Mouse (Mus musculus) limb, embryonic 15.5 days (tissue): ENCODE results near the gene Ehbp1. TPM values are rescaled to one million over a fixed set of nuclear protein-coding genes. Genes with fewer than 3 reads are reported as not detected.

Experiments used
- ATAC-seq: fragments of 200-750 bp; cut with Nextera tagmentation; 2 replicates; pipeline ENCODE4 v1.8.0; 2017; ENCODE audit warnings: low read depth, moderate TSS enrichment; ENCODE audit not compliant: insufficient number of reproducible peaks, low FRiP score, low TSS enrichment
- H3K27ac ChIP-seq: fragments of 300-500 bp; sonication (generic); 2 replicates; pipeline ENCODE4 v1.5.1; 2015; ENCODE audit warnings: moderate library complexity, mild to moderate bottlenecking, inconsistent platforms
- H3K27me3 ChIP-seq: fragments of 300-500 bp; sonication (generic); 2 replicates; pipeline ENCODE4 v1.6.1; 2015; ENCODE audit warnings: inconsistent platforms
- H3K36me3 ChIP-seq: fragments of 300-500 bp; sonication (generic); 2 replicates; pipeline ENCODE4 v1.6.1; 2015; ENCODE audit warnings: inconsistent platforms
- H3K4me1 ChIP-seq: fragments of 300-500 bp; sonication (generic); 2 replicates; pipeline ENCODE4 v1.6.1; 2015; ENCODE audit warnings: inconsistent platforms
- H3K4me2 ChIP-seq: fragments of 300-500 bp; sonication (generic); 2 replicates; pipeline ENCODE4 v1.6.1; 2015; ENCODE audit warnings: mild to moderate bottlenecking, inconsistent platforms
- H3K4me3 ChIP-seq: fragments of 300-500 bp; sonication (generic); 2 replicates; pipeline ENCODE4 v1.5.1; 2015; ENCODE audit warnings: mild to moderate bottlenecking, inconsistent platforms
- H3K9ac ChIP-seq: fragments of 300-500 bp; sonication (generic); 2 replicates; pipeline ENCODE4 v1.6.1; 2015; ENCODE audit warnings: inconsistent platforms
- H3K9me3 ChIP-seq: fragments of 300-500 bp; sonication (generic); 2 replicates; pipeline ENCODE4 v1.6.1; 2016; ENCODE audit warnings: inconsistent platforms
- WGBS: fragments of 180-500 bp; shearing (Covaris S2); methylation state at CpG from one replicate; pipeline ENCODE4 v1.1.7; 2015; 5-methylcytosine and 5-hydroxymethylcytosine counted together
- polyA plus RNA-seq: library from polyadenylated mRNA; unstranded; fragments of >200 nt; fragmentation: Nextera tagmentation; extraction: Ambion mirVana; gene quantifications from 2 replicates; pipeline ENCODE4 v1.2.1, GENCODE M21; 2015

Gene Ehbp1
- polyA plus RNA-seq, 1 experiment from 2014 or later: 14.3 TPM

DNA sequence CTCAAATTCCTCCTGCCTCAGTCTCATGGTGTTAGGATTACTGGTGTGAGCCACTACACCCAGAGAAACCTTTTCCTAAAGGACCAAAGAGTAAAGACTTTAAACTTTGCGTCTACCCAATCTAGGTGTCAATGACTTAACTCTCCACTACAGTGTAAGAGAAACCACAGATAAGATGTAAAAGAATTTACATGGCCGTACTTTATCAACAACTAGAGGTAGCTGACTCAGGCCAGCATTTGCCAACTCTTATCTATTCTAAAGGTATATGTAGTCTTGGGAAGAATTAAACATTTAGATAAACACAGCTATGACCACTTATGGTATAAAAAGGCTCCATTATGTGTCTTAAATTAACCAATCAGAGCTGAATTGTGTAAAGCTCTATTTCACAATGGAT lies 67.9 kb downstream of the Ehbp1 start:
- no peak for ATAC-seq
- peaks cover 14% of the 10 kb centered on the region for H3K36me3 ChIP-seq
- no peak overlapping the region for H3K4me2 ChIP-seq
- H3K9ac ChIP-seq: no peak overlapping the region
- H3K4me3 ChIP-seq: no peak overlapping the region
- no peaks in the 10 kb centered on the region for H3K9me3 ChIP-seq
- 96% methylated on average over 2 of the region's 2 CpGs for WGBS
- no peak overlapping the region for H3K27ac ChIP-seq
- no peaks in the 10 kb centered on the region for H3K27me3 ChIP-seq
- H3K4me1 ChIP-seq: 0 out of 2 replicates have a peak, but pooled peaks cover 3% of the 10 kb centered on the region

DNA sequence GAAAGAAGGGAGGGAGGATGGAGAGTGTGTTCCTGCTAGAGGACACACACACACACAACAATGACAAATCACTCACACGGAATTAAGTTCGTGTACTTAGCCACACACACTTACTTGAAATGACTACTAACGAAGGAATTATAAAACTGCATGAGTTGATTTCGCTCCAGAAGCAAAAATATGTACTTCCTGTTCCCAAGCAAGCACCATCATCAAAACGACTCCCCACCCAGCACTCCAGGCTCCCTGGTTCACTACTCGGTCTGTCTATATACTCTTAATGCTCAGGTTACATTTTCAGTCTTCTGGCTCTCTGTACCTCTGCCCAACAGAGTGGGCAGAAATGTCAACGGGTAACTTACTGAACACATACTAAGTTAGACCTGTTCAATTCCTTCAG lies 68.7 kb downstream of the Ehbp1 start:
- 72% methylated on average over 7 of the region's 7 CpGs for WGBS
- no peak for ATAC-seq
- Histone ChIP-seq H3K27ac (no peak overlapping the region), H3K36me3 (peaks cover 14% of the 10 kb centered on the region), H3K4me3 (no peak overlapping the region), H3K4me1 (0 out of 2 replicates have a peak, but pooled peaks cover 3% of the 10 kb centered on the region), H3K9me3 (no peaks in the 10 kb centered on the region), H3K4me2 (no peak overlapping the region), H3K9ac (no peak overlapping the region), H3K27me3 (no peaks in the 10 kb centered on the region)

DNA sequence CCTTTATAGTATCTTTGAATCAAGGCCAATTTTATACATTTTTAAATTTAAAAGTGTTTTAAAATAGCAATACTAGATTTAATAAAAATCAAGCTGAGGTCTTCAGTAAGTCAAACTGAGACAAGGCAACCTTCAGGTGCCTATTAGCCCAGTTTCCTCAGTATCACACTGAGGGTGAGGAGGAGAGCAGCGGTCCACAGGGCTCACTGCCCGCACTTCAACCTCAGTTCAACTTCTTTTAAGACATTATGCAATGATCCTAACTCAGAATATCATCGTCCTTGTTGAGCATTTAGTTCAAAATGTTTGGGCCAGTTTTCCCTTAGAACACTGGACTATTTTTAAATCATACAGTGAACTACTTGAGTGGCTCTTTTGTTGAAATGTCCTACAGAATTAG lies 70.2 kb downstream of the Ehbp1 start:
- peaks cover 11% of the 10 kb centered on the region for H3K36me3 ChIP-seq
- H3K4me1 ChIP-seq: 0 out of 2 replicates have a peak, but pooled peaks cover 3% of the 10 kb centered on the region
- no peak for ATAC-seq
- no peak overlapping the region for H3K27ac ChIP-seq
- no peaks in the 10 kb centered on the region for H3K27me3 ChIP-seq
- 96% methylated on average over 3 of the region's 3 CpGs for WGBS
- H3K9me3 ChIP-seq: no peaks in the 10 kb centered on the region
- no peak overlapping the region for H3K9ac ChIP-seq
- no peak overlapping the region for H3K4me3 ChIP-seq
- no peak overlapping the region for H3K4me2 ChIP-seq

DNA sequence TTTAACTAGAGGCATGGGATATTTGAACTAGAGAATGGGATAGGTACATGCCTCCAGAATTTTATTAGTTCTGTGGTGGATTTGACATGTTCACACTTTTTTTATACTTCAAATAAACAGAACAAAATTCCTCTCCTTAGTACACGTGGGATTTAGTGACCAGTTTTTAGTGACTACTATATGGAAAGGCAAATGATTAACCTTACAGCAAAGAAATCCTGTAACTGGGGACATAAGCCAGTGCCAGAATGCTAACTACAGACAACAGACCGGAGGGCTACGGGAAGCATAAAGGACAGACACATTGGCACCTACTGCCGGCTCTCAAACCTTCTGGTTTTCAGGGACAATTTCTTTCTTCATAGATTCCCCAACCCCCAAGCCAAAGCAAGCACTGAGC lies 72.4 kb downstream of the Ehbp1 start:
- H3K36me3 ChIP-seq: no peaks in the 10 kb centered on the region
- no peak for ATAC-seq
- H3K4me3 ChIP-seq: no peak overlapping the region
- no peak overlapping the region for H3K9ac ChIP-seq
- no peaks in the 10 kb centered on the region for H3K9me3 ChIP-seq
- H3K4me1 ChIP-seq: 0 out of 2 replicates have a peak, but pooled peaks cover 3% of the 10 kb centered on the region
- no peak overlapping the region for H3K4me2 ChIP-seq
- H3K27ac ChIP-seq: no peak overlapping the region
- H3K27me3 ChIP-seq: no peaks in the 10 kb centered on the region
- WGBS: 61% methylated on average over 4 of the region's 4 CpGs

DNA sequence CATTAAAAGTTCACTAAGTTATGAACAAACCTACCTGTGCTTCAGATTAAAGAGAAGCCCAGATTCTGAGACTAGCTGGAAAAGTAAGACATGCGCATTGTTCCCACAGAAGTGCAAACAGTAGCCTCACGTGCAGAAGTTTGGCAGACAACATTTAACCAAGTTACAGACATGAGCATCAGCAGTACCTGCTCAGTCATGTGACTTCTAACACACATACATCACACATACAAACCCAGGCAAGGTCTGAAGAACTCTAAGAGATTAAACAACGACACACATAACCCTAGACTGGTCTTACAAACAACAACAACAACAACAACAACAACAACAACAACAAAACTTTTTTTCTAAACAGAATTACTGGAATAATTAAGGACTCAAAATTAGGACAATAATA lies 72.9 kb downstream of the Ehbp1 start:
- 74% methylated on average over 3 of the region's 3 CpGs for WGBS
- no peaks in the 10 kb centered on the region for H3K36me3 ChIP-seq
- H3K4me3 ChIP-seq: no peak overlapping the region
- H3K27ac ChIP-seq: no peak overlapping the region
- ATAC-seq: no peak
- no peak overlapping the region for H3K4me2 ChIP-seq
- 0 out of 2 replicates have a peak, but pooled peaks cover 3% of the 10 kb centered on the region for H3K4me1 ChIP-seq
- H3K9me3 ChIP-seq: no peaks in the 10 kb centered on the region
- no peaks in the 10 kb centered on the region for H3K27me3 ChIP-seq
- no peak overlapping the region for H3K9ac ChIP-seq

DNA sequence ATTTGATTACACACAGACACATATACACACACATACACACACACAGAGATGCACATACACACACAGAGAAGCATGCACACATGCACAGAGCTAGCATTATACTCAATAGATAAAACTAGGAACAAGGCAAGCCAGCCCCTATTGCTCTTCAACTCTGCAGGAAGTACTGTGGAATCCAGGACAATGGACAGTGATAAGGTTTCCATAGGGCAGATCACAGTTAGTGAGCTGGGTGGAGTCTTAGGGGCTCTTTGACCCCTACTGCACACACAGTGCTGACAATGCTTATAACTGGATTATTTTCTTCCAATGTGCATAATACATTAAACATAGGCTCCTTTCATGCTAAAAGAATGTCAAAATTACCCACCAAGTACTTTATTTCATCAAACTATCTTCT lies 75.1 kb downstream of the Ehbp1 start:
- Histone ChIP-seq H3K9me3 (no peaks in the 10 kb centered on the region), H3K27ac (no peak overlapping the region), H3K4me2 (no peak overlapping the region), H3K4me1 (0 out of 2 replicates have a peak, but pooled peaks cover 3% of the 10 kb centered on the region), H3K27me3 (no peaks in the 10 kb centered on the region), H3K9ac (no peak overlapping the region), H3K4me3 (no peak overlapping the region), H3K36me3 (no peaks in the 10 kb centered on the region)
- no peak for ATAC-seq

DNA sequence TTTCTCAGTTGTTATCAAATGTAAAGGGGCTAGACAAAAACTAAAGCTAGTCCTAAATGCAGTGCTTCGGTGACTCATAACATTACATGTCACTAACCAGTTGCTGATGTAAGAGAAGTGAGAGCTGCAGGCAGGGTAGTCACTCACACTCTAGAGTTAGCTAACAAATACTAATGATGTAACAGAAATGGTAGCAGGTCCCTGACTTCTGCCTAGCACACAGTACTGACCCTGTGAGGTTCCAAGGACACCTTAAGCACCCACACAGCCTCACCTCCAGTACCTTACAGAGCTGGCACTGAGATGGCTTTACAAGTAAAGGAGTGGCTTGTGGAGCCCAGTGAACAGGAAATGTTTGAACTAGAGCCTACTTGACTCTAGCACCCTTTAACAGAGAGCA lies 86.7 kb downstream of the Ehbp1 start:
- H3K4me2 ChIP-seq: no peak overlapping the region
- WGBS: 89% methylated on average over 1 of the region's 1 CpGs
- no peak for ATAC-seq

DNA sequence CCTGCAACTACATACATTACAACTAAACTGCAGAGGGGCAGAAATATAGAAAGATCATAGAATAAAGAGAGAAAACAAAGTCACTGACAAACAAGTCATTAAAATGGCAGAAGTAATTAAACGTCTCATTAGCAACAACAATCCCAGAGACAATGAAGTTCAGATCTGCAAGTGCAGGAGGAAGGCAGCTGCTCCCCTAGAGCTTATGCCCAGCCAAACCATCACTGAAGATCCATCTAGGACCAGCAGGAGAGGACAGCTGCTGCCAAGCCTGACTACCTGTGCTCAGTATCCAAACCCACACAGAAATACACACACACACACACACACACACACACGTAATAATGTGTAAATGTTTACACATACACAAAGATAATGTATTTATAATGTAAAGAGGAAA lies 92.7 kb downstream of the Ehbp1 start:
- Histone ChIP-seq H3K27ac (no peak overlapping the region), H3K36me3 (0 out of 2 replicates have a peak, but pooled peaks cover 3% of the 10 kb centered on the region), H3K4me3 (no peak overlapping the region), H3K9ac (no peak overlapping the region), H3K9me3 (no peaks in the 10 kb centered on the region), H3K4me2 (no peak overlapping the region), H3K4me1 (no peaks in the 10 kb centered on the region), H3K27me3 (no peaks in the 10 kb centered on the region)
- WGBS: 94% methylated on average over 2 of the region's 2 CpGs
- ATAC-seq: no peak

More for the DNA sequence above, 86.7 kb downstream of the Ehbp1 start:
- Histone ChIP-seq H3K36me3 (no peaks in the 10 kb centered on the region), H3K27ac (no peak overlapping the region), H3K9ac (no peak overlapping the region), H3K9me3 (no peaks in the 10 kb centered on the region), H3K4me3 (no peak overlapping the region), H3K4me1 (no peaks in the 10 kb centered on the region), H3K27me3 (no peaks in the 10 kb centered on the region)

DNA sequence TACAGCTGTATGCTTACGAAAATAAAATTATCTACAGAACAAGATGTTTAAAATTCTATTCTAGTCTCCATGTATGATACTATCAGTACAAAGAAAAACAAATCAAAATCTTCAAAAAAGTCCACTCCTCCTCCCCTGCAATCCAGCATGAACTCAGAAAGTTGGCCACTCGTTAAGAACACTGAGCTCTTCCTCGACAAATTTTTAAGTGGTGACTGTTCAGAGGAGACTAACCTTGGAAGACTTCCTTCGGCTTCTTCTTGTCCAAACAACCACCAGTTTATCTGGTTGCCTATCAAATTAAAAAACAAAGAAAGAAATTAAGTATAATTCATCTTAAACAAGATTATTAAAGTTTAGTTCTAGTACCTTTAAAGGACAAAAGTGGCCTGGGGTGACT lies 94.4 kb downstream of the Ehbp1 start:
- no peaks in the 10 kb centered on the region for H3K4me1 ChIP-seq
- 0 out of 2 replicates have a peak, but pooled peaks cover 3% of the 10 kb centered on the region for H3K36me3 ChIP-seq
- no peaks in the 10 kb centered on the region for H3K9me3 ChIP-seq
- H3K27ac ChIP-seq: no peak overlapping the region
- no peak overlapping the region for H3K9ac ChIP-seq
- no peaks in the 10 kb centered on the region for H3K27me3 ChIP-seq
- no peak overlapping the region for H3K4me3 ChIP-seq
- ATAC-seq: no peak
- no peak overlapping the region for H3K4me2 ChIP-seq
- 68% methylated on average over 4 of the region's 4 CpGs for WGBS

DNA sequence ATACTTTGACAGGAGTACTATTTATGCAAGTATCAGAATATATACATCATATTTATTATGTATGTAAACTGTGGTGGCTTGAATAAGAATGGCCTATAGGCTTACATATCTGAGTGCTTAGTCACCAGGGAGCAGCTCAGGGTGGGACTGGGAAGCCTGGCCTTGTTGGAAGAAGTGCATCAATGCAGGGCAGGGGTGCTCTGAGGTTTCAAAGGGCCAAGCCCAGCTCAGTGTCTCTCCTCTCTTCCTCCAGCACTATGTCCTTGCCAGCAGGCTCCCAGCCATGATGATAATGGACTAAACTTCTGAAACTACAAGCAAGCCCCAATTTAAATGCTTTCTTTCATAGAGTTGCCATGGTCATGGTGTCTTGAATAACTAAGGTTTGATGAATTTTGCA lies 95.0 kb downstream of the Ehbp1 start:
- Histone ChIP-seq H3K9me3 (no peaks in the 10 kb centered on the region), H3K36me3 (0 out of 2 replicates have a peak, but pooled peaks cover 3% of the 10 kb centered on the region), H3K9ac (no peak overlapping the region), H3K4me1 (no peaks in the 10 kb centered on the region), H3K27me3 (no peaks in the 10 kb centered on the region), H3K27ac (no peak overlapping the region), H3K4me2 (no peak overlapping the region), H3K4me3 (no peak overlapping the region)
- ATAC-seq: no peak

DNA sequence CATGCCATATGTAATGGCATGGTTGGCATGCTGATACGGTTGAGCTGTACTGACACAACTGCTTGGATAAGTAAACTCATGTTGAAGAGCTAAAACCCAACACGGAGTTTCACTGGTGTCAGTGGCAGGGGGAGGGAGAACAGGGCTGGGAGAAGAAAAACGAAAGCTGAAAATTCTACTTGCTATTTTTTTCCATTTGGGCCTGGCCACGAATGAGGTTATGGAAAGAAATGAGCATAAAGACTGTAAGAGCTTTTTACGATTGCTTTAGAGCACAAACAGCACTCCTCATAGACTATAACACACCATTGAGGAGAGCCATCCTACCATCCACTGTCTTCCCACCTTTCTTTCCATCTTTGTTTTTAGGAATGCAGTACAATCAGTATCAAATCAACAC lies 106.5 kb downstream of the Ehbp1 start:
- H3K9ac ChIP-seq: no peak overlapping the region
- no peak for ATAC-seq
- 56% methylated on average over 5 of the region's 5 CpGs for WGBS

DNA sequence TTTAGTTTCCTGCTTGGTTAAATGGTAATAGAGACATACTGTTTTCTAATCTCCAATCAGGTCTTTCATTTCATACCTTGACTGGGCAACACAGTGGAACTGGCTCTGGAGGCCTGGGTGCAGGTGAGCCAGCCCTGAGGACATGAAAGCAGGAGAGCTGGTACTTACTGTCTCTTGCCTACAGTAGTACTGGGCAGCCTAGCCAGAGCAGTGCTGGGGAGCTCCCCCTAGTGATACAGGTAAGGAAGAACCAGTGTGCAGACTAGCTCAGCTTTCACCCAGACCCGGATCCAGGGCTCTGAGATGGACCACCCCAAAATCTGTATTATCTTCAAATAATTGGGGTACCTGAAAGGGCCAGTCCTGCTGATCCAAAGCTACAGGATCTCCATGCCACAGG lies 107.4 kb downstream of the Ehbp1 start:
- 48% methylated on average over 1 of the region's 1 CpGs for WGBS
- Histone ChIP-seq H3K4me1 (no peaks in the 10 kb centered on the region), H3K9me3 (no peaks in the 10 kb centered on the region), H3K36me3 (0 out of 2 replicates have a peak, but pooled peaks cover 2% of the 10 kb centered on the region), H3K4me2 (no peak overlapping the region), H3K9ac (no peak overlapping the region), H3K4me3 (no peak overlapping the region), H3K27me3 (no peaks in the 10 kb centered on the region), H3K27ac (no peak overlapping the region)
- no peak for ATAC-seq

More for the DNA sequence above, 106.5 kb downstream of the Ehbp1 start:
- 0 out of 2 replicates have a peak, but pooled peaks cover 2% of the 10 kb centered on the region for H3K36me3 ChIP-seq
- H3K4me1 ChIP-seq: no peaks in the 10 kb centered on the region
- no peaks in the 10 kb centered on the region for H3K27me3 ChIP-seq
- H3K4me3 ChIP-seq: no peak overlapping the region
- H3K9me3 ChIP-seq: no peaks in the 10 kb centered on the region
- no peak overlapping the region for H3K27ac ChIP-seq
- no peak overlapping the region for H3K4me2 ChIP-seq

DNA sequence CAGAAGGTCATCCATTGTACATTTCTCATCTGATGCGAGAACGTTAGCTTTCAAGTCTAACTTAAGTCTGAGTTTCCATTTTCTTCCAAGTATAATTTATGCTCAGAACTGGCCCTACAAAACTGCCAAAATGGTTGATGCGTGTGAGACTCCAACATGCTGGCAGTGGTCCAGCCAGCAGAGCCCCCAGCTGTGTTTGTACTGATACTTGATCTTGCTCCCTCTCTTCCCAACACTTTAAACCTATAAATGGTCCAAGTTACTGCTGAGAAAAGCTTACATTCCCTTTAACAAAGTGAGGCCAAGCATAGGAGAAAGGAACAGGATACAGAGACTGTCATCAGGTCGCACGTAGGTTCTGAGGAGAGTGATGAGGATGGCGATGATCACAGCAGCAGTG lies 111.2 kb downstream of the Ehbp1 start:
- Histone ChIP-seq H3K9me3 (no peaks in the 10 kb centered on the region; the same call in 1 of the 2 replicates), H3K4me3 (no peak overlapping the region), H3K27me3 (no peaks in the 10 kb centered on the region), H3K9ac (no peak overlapping the region), H3K4me2 (no peak overlapping the region), H3K27ac (no peak overlapping the region), H3K4me1 (no peaks in the 10 kb centered on the region), H3K36me3 (0 out of 2 replicates have a peak, but pooled peaks cover 6% of the 10 kb centered on the region)
- ATAC-seq: no peak
- 49% methylated on average over 6 of the region's 6 CpGs for WGBS
